Mouse (Mus musculus) C2C12 (cell line): ENCODE measurements around the gene 2610507B11Rik.

ENCODE experiments used
- CEBPB ChIP-seq: IDR thresholded peaks from one replicate; pipeline ENCODE4 v1.6.1; 2011; ENCODE audit warnings: low read depth, mild to moderate bottlenecking, control low read depth, moderate library complexity
- CTCF ChIP-seq: IDR thresholded peaks from one replicate; pipeline ENCODE4 v1.5.1; 2011; ENCODE audit not compliant: control insufficient read depth, insufficient read depth, insufficient read length
- FOSL1 ChIP-seq: IDR thresholded peaks from one replicate; pipeline ENCODE4 v1.8.0; 2011; ENCODE audit warnings: mild to moderate bottlenecking, low read length; ENCODE audit not compliant: poor library complexity, insufficient read depth, severe bottlenecking
- MAX ChIP-seq: IDR thresholded peaks from one replicate; pipeline ENCODE4 v1.6.1; 2011; ENCODE audit warnings: mild to moderate bottlenecking, control low read depth
- MYOG ChIP-seq: IDR thresholded peaks from one replicate; pipeline ENCODE4 v1.6.1; 2011; ENCODE audit not compliant: control insufficient read depth, insufficient read length; ENCODE audit errors: extremely low read depth
- USF1 ChIP-seq: IDR thresholded peaks from one replicate; pipeline ENCODE4 v1.6.1; 2011; ENCODE audit warnings: low read depth, mild to moderate bottlenecking, control low read depth, moderate library complexity

GRCm38 (mm10) chr11:78310861-78311511 lies 49.4 kb downstream of the 2610507B11Rik start:
- no peak for TF ChIP-seq CTCF
- TF ChIP-seq USF1, result no peak
- TF ChIP-seq MAX, result no peak
- no peak for TF ChIP-seq MYOG
- TF ChIP-seq FOSL1, result no peak
- no peak for TF ChIP-seq CEBPB
